Mouse (Mus musculus) cerebellum, adult 8-10 months (tissue): Measurements from ENCODE around the gene Gm12184.
"Not testable (repeated sequence)": the region's sequence is repeated elsewhere in the genome, so short reads cannot be mapped to it uniquely, and the experiment has no call there.

Experiments used
- DNase-seq: peaks from one replicate; pipeline ENCODE4 v3.0.0; 2022

The Gm12184 gene

DNA sequence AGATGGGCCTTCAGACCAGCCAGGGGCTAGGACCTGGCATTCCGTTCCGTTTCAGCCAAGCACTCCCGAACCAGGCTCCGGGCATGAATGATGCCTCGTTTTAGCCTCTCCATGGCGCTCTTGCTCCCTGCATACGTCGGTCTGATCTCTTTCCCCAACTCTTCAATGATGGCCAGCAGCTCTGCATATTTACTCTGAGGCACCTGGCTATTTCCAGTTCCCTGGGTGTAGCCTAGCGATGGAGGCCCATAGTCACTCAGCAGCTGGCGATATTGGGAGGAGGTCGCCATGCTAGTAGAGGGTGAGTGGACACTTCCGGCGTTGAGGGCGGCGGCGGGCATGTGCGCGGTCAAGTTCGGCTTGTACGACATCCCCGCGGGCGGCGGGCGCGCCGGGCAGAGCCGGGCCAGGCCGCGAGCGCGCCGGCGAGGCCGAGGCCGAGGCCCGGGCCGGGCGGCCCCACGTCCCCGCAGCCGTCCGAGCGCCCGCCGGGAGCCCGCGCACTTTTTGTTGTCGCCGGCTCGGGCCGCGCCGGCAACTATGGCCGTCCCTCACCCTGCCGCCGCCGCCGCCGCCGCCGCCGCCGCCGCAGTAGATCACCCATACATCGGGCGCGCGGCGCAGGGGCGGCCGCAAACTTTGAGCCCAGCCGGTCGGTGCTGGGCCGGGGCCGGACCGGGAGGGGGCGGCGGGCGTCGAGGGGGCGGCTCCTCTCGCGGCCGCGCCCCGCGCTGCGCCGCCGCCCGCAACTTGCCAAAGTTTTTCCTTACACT, at the start of gene Gm12184, which contains the start of gene Trim7:
TSS of gene Gm12184 (minus strand) at position 677 of the 773 bp plus-strand sequence.
TSS of gene Trim7 (plus strand) at position 162 of the 773 bp plus-strand sequence.
- DNase-seq: not testable (repeated sequence)

DNA sequence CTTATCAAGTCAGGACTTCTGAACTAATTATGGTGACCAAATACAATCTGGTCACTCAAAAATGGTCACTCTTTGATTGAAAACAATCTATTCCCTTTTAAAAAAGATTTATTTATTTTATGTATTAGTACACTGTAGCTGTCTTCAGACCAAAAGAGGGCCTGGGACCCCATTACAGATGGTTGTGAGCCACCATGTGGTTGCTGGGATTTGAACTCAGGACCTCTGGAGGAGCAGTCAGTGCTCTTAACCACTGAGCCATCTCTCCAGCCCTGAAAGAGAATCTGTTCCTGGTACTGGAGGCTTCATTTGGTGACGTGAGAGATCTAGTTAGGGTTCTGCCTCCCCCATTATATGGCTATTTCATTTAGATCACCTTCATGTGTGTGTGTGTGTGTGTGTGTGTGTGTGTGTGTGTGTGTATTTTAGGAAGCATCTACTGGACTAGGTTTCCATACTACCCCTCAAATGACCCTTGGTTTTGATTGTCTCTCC, 48.9 kb upstream of the Gm12184 start:
- not testable (repeated sequence) for DNase-seq

- peak; percentile 47 for DNase-seq
Observed at GRCm38 (mm10) chr11:48874465-48874864, 48.0 kb upstream of the Gm12184 start.

DNA sequence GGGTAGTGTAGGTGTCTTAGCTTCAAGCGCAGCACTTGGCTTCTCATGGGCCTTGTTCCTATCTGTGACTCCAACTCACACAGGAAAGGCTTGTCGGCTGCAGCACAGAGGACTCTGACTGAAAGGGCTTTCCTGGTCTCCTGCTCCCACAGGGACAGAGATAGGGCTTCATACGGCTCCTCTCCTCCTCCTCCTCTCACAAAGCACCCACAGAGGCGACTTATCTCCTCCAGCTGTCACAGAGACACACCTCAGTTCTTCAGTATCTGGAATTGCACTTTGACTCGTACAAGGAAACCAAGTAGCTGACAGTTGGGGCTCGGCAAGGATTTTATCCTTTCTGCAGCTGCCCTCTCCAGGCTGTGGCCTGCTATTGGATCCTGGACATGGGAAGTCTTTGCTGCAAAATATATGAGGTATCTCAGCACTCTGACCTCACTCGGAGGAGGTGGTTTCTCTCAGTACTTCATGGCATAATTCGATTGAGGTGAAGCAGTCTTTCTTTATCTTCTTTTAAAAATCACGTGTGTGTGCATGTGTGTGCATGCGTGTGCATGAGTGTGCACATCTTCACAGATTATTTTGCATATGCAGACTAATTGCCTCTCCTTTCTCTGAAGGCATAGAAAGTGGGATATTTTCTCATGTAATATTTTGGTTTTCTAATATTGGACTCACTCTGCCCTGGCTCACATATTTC, 47.3 kb upstream of the Gm12184 start:
- no peak for DNase-seq

DNA sequence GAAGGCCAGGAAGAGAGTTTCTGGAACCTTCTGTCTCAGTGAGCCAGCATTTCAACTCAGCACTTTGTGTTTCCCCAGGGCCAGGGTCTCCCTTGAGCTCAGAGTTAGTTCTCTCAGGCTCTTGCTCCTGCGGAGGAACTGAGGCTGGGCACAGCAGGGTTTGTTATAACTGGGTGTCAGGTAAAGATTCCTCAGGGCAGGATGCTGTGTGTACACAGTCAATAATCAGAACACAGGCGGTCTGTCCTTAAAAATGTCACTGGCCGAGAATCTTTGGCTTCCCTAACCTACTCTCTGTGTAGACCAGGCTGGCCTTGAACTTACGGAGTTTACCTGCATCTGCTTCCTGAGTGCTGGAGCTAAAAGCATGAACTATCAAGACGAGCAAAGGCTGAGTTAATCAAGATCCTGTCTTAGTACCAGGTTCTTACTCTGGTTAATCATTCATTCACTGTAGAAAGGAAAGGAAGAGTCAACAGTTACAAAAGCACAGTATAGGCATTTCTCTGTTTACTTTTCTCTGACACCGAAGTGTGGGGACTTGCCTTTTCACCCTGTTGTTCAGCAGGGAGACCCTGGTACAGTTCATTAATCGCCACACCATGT, 46.3 kb upstream of the Gm12184 start:
- DNase-seq: no peak

DNA sequence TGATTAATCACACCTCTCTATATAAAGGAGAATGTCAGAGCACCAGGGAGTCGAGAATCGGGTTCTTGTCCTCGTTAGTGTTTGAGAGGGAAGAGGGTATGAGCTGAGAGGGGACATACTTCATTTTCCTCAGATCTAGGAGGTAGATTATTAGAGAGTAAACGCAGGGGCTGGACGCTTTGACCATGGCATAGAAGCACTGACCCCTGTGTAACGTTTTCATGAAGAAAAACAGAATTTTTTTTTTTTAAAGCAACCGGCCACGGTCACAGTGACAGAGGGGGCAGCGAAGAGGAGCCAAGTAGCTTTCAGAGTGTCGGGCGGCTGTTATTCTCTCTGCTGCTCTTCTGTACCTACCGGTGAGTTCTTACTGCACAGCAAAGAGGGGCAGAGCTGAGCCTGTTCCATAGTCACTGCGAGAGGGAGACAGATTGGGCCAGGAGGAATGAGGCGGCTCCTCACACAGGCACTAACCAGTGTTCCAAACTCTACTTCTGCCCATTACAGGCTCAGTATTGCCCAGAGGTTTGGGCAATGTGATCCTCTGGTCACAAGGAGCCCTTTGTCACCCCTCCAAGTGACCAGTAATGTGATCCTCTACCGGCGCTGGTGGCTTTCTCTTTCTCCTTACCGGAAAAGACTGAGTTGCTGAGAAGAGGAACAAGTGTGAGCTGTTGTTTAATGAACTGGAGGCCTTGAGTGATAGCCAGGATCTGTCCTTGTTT, 45.5 kb upstream of the Gm12184 start:
- no peak for DNase-seq

DNA sequence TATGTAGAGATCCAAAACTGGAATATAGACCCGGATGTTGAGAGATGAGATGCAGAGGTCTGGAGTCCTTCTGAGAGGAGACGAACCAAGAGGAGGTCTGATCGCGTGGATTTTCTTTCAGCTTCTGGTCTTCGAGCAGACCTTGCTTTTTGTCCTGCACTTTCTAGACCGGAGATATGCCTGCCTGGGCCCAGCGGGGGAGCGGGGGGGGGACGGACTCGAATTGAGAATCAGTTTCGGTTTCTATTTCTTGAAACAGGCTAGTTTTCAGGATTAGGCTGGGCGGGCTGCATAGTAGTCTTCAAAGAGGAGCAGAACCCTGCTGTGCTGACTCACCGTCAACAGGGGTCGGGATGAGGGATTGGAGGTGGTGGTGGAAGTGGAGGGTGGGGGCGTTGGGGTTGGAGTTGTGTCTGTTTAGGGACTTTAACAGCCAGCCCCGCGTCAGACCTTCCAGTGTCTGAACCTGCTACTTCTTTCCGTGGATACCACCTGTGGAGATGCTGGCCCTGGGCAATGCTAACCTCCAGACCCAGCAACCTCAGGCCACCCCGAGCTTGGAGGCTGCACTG, 44.8 kb upstream of the Gm12184 start, which contains the start of gene Irgm1:
TSS of gene Irgm1 (minus strand) at position 483 of the 572 bp plus-strand sequence.
- no peak for DNase-seq

- no peak for DNase-seq
Observed at GRCm38 (mm10) chr11:48870781-48871180, 44.3 kb upstream of the Gm12184 start.

DNA sequence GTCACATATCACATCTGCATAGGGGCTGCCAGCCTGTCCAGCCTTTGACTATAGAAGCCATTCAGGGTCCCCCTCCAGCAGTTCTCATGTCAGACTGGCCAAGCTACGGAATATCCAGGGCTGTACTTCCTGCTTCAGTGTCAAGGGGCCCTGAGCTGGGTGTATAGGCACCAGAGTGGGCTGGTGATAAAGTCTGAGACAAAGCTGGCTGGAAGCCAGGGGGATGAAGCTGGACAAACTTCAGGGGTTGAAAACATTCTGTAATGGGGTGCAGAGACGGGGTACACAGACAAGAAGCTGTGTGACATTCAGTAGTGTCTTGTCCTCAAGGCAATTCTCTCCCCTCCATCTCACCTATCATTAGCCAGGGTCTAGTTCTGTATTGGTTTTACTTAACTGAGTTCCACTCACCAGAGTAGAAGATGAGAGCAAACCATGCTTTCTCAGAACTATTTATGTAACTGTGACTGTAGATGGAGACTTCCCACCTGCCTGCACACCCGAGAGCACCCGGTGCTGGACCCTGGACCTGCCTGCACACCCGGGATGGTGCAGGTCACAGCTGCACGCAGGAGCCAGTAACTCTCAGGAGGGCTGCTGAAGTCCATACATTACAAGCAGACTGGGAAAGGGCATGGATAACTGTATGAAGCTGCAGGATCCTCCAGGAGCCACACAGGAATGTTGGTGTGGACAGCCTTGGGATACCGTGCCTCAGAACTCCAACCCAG, 43.1 kb upstream of the Gm12184 start:
- no peak for DNase-seq

DNA sequence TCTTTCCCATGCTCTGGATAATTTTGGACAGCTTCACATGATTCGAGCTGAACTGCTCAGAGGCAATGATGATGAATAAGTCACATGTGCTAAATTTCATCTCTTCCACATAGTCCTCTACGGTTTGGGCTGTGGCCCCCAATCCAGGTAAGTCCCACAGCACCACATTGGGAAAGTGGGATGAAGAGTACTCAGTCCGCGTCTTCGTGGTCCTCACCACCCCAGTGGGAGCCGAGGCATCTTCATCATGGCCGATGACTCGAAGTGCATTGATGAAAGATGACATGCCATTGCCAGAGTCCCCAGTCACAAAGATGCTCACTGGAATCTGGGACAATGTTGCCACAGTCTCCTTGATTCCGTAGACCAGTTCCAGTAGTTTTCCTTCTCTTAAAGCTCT, 40.0 kb upstream of the Gm12184 start:
- no peak for DNase-seq

- no peak for DNase-seq
Observed at GRCm38 (mm10) chr11:48863808-48864207, 37.4 kb upstream of the Gm12184 start.

- no peak for DNase-seq
Observed at GRCm38 (mm10) chr11:48862784-48863319, 36.4 kb upstream of the Gm12184 start.

DNA sequence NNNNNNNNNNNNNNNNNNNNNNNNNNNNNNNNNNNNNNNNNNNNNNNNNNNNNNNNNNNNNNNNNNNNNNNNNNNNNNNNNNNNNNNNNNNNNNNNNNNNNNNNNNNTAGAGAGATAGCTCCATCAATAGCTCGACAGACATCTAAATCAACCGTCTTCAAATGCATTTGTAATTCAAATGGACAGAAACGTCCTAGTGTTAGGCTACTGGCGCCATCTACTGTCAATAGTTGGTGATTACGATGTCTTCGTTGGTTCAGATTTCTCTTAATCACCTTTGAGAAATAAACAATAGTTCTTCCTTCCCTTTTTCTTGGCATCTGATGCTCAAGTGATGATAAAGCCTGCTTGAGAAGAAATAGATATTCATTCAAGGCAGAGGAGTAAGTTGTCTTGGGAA, 32.6 kb upstream of the Gm12184 start:
- DNase-seq: peak; percentile 59

DNA sequence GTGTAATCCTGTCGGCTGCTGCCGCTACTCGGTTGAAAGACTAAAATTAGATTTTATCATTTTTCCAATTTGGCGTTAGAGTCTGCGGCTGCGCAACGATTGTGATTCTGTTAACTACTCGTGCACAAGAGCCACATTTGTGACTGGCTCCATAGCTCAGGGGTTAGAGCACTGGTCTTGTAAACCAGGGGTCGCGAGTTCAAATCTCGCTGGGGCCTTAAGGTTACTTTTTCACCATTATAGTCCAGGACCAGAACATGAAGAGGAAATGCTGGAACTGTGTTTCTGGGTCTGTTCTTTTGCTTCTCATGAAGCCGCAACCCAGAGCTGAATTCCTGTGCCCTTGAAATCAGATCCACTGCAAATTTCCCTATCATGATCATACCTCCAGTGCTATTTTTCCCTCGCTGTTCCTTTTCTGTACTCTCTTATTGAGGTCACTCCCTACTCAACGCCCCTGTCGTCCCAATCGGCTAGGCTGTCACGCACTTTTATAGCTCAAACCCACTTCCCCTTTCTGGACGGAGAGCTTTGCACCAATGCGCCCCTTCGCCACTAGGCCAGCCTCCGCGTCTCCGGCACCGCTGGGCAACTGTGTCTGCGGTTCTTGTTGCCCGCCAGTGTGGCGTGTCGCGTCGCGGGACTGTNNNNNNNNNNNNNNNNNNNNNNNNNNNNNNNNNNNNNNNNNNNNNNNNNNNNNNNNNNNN, 27.2 kb upstream of the Gm12184 start:
- peak; percentile 94 for DNase-seq

GRCm38 (mm10) chr11:48852624-48853473, 26.4 kb upstream of the Gm12184 start:
- no peak for DNase-seq

- no peak for DNase-seq
Observed at GRCm38 (mm10) chr11:48852190-48852589, 25.7 kb upstream of the Gm12184 start.

GRCm38 (mm10) chr11:48851270-48851995, 25.0 kb upstream of the Gm12184 start:
- DNase-seq: no peak

- DNase-seq: no peak
Observed at GRCm38 (mm10) chr11:48850240-48850639, 23.8 kb upstream of the Gm12184 start.

DNA sequence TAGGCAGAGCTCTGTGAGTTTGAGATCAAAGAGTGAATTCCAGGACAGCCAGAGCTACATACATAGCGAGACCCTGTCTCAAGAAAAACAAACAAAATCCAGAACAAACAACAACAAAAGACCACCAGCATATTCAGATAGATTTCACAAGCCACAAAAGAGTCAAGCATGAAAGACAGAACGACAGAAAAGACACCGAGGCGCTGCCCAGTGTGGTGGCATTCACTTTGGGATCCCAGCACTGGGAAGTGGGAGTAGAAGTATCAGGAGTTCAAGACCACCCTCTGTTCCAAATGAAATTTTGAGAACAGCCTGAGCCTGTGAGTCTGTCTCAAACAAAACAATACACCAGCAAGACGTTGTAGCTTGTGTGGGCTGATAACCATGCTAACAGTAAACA, 20.4 kb upstream of the Gm12184 start:
- DNase-seq: no peak
